Mouse (Mus musculus) hindbrain, embryonic 11.5 days (tissue): Measurements from ENCODE around the gene Six1. TPM values are rescaled to one million over a fixed set of nuclear protein-coding genes. Genes with fewer than 3 reads are reported as not detected.

ENCODE experiments used
- ATAC-seq: fragments of 200-750 bp; cut with Nextera tagmentation; 2 replicates; pipeline ENCODE4 v1.8.0; 2017; ENCODE audit warnings: mild to moderate bottlenecking, moderate TSS enrichment, moderate library complexity; ENCODE audit not compliant: low FRiP score
- DNase-seq: peaks from one replicate; pipeline ENCODE4 v3.0.0-alpha.2; 2015; ENCODE audit warnings: low spot score
- H3K27ac ChIP-seq: fragments of 300-500 bp; sonication (generic); 2 replicates; pipeline ENCODE4 v1.5.1; 2014; ENCODE audit warnings: mild to moderate bottlenecking, low read depth, low read length
- H3K27me3 ChIP-seq: fragments of 300-500 bp; sonication (generic); 2 replicates; pipeline ENCODE4 v1.6.1; 2014; ENCODE audit warnings: mild to moderate bottlenecking, low read length, moderate library complexity, mixed read lengths; ENCODE audit not compliant: control insufficient read depth, insufficient read depth
- H3K36me3 ChIP-seq: fragments of 300-500 bp; sonication (generic); 2 replicates; pipeline ENCODE4 v1.6.1; 2014; ENCODE audit warnings: mild to moderate bottlenecking, low read length, moderate library complexity, mixed read lengths; ENCODE audit not compliant: control insufficient read depth, insufficient read depth
- H3K4me1 ChIP-seq: fragments of 300-500 bp; sonication (generic); replicated peaks from 2 replicates; pipeline ENCODE4 v1.6.1; 2014; ENCODE audit warnings: low read length, mixed read lengths; ENCODE audit not compliant: control insufficient read depth, insufficient read depth
- H3K4me2 ChIP-seq: fragments of 300-500 bp; sonication (generic); replicated peaks from 2 replicates; pipeline ENCODE4 v1.6.1; 2014; ENCODE audit warnings: mild to moderate bottlenecking, low read depth, low read length
- H3K4me3 ChIP-seq: fragments of 300-500 bp; sonication (generic); 2 replicates; pipeline ENCODE4 v1.5.1; 2014; ENCODE audit warnings: low read depth, low read length
- H3K9ac ChIP-seq: fragments of 300-500 bp; sonication (generic); 2 replicates; pipeline ENCODE4 v1.6.1; 2014; ENCODE audit warnings: low read depth, low read length
- H3K9me3 ChIP-seq: fragments of 300-500 bp; sonication (generic); 2 replicates; pipeline ENCODE4 v1.6.1; 2016; ENCODE audit warnings: low read length; ENCODE audit not compliant: control insufficient read depth
- WGBS: fragments of 180-500 bp; shearing (Covaris S2); extraction: QIAGEN DNeasy Blood & Tissue Kit; methylation state at CpG from one replicate; pipeline ENCODE4 v1.1.7; 2014; 5-methylcytosine and 5-hydroxymethylcytosine counted together
- polyA plus RNA-seq: library from polyadenylated mRNA; unstranded; fragments of >200 nt; fragmentation: Nextera tagmentation; extraction: Ambion mirVana; gene quantifications from 2 replicates; pipeline ENCODE4 v1.2.1, GENCODE M21; 2014

The Six1 gene
- polyA plus RNA-seq, 1 experiment from 2014 or later: 24.6 TPM

DNA sequence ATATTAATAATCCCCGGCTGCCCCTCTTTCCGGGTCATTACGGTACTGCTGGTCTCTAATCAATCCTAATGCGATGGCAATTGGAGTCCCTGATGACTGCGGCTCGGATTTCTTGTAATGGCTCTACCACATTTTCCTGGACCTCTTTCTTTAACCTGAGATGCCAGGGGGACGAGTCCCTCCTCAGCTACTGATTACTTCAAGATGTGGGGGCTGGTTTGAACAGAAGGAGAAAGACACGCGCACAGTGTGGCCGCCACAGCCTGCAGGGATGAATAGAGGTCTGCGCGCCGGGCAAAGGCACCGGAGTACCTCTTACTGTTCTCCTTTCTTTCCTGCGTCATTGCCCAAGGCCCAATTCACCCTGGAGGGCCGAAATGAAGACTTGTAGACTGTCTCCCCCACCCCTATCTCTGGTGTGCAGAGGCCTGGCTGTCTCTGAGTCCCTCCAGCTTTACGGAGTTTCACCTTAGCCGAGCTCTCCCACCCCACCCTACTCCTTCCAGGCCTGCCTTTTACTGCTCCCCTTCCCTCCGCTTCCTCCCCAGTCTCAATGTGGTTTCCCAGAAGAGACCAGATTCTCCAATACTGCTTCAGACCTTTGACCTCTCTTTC, 1.5 kb downstream of the Six1 start:
- Histone ChIP-seq H3K4me2 (no peak overlapping the region), H3K9ac (no peak overlapping the region), H3K4me1 (no peaks in the 10 kb centered on the region), H3K27ac (0 out of 2 replicates have a peak overlapping the region, but pooled peaks have one; percentile 44), H3K36me3 (no peaks in the 10 kb centered on the region), H3K27me3 (peaks cover 79% of the 10 kb centered on the region), H3K4me3 (0 out of 2 replicates have a peak overlapping the region, but pooled peaks have one; percentile 34), H3K9me3 (no peaks in the 10 kb centered on the region)
- ATAC-seq: no peak
- under 1% methylated on average over 19 of the region's 19 CpGs for WGBS
- DNase-seq: no peak

DNA sequence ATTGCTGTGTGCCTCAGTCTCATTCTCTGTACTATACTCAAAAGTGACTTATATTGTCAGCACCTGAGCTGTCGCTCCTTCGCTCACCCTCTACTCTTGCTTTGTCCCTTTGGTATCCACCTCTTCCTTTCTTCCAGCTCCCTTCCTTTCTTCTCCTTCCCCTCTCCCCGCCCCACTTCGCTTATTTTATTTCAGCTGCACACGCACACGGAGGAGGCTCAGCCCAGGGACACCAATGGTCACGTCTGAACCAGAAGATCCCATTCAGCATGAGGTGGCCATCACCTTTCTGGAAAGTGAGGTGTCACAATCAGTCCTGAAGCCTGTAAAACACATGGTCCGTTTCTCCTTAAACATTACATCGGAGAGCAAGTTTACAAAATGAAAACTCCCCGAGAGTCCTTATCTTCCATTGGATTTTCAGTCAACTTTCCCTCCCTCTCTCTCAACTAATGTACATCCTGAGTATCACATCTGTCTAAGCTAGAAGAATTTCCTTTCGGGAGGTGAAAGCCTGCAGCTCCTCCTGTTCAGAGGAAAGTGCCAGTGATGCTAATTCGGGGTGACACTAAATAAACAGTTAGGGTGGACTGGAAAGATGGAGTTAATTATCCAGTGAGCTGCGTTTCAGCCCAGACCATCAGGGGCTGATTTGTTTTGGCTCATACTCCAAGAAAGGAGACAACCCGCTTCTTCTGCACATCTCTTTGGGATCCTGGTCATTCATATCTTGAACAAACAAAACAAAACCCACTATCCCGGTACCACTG, 2.7 kb downstream of the Six1 start:
- peak; percentile 60 for DNase-seq
- no peaks in the 10 kb centered on the region for H3K36me3 ChIP-seq
- no peak overlapping the region for H3K9ac ChIP-seq
- WGBS: under 1% methylated on average over 15 of the region's 15 CpGs
- H3K4me2 ChIP-seq: 0 out of 2 replicates have a peak overlapping the region, but pooled peaks have one; percentile 3
- peaks cover 91% of the 10 kb centered on the region for H3K27me3 ChIP-seq
- H3K27ac ChIP-seq: no peak overlapping the region
- peaks cover 2% of the 10 kb centered on the region for H3K4me1 ChIP-seq
- no peak for ATAC-seq
- H3K9me3 ChIP-seq: no peaks in the 10 kb centered on the region
- H3K4me3 ChIP-seq: no peak overlapping the region

DNA sequence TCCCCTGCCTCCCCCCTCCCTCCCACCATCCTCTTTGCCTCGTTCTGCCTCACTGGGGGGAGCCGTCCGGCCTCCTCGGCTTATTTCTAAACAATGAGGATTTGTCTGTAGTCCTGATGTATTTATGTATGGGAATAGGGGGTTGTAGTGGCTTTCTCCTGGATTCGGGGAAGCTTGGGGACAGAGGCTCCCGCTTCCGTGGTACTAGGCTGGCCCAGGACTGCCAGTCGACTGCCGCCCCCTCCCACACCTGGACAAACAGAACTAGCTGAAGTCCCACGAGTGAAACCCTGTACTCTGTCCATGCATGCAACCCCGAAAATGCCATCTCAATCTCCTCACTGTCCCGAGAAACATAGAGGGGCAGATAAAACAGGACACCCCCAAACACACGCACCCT, 3.4 kb downstream of the Six1 start:
- Histone ChIP-seq H3K4me3 (no peak overlapping the region), H3K9ac (no peak overlapping the region), H3K9me3 (no peaks in the 10 kb centered on the region), H3K4me2 (0 out of 2 replicates have a peak overlapping the region, but pooled peaks have one; percentile 3), H3K27ac (no peak overlapping the region), H3K27me3 (peaks cover 93% of the 10 kb centered on the region), H3K36me3 (no peaks in the 10 kb centered on the region), H3K4me1 (peaks cover 4% of the 10 kb centered on the region)
- no peak for ATAC-seq
- 2% methylated on average over 13 of the region's 13 CpGs for WGBS
- DNase-seq: no peak

DNA sequence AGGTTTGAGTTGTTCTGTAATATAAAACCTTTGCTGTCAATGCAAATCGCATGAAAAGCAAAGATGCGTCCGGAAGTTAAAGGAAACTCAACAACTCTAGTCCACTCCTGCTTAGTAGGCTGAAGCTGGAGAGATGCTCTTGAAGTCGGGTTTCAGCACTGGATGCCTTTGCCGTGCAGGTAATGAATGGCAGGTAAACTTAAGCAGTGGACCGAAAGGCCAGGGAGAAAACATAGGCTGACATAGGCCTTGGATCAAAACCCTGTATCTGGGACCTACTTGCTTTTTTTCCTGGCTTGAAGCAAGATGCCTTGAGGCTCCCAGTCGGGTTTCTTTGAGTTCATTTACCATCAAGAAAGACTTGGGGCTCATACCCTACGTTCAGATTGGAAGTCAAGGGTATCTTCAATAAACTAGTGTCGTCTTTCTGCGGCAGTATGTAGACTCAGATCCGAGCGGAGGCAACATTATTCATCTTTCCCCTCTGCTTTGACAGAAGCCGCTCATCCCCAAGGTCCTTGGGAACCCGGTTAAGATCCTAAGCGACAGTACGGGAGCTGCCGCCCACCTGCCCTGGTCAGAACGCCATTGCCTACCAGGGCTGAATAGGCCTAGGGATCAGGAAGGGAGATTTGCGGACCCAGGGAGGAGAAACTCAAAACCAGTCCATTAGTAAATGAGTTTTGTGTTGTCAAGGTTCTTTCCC, 4.0 kb downstream of the Six1 start:
- 4% methylated on average over 19 of the region's 19 CpGs for WGBS
- ATAC-seq (no peak), DNase-seq (peak; percentile 61)
- peaks cover 5% of the 10 kb centered on the region for H3K4me1 ChIP-seq
- H3K36me3 ChIP-seq: no peaks in the 10 kb centered on the region
- H3K9ac ChIP-seq: no peak overlapping the region
- H3K4me3 ChIP-seq: no peak overlapping the region
- no peak overlapping the region for H3K27ac ChIP-seq
- peaks cover 93% of the 10 kb centered on the region for H3K27me3 ChIP-seq
- no peak overlapping the region for H3K4me2 ChIP-seq
- H3K9me3 ChIP-seq: no peaks in the 10 kb centered on the region

DNA sequence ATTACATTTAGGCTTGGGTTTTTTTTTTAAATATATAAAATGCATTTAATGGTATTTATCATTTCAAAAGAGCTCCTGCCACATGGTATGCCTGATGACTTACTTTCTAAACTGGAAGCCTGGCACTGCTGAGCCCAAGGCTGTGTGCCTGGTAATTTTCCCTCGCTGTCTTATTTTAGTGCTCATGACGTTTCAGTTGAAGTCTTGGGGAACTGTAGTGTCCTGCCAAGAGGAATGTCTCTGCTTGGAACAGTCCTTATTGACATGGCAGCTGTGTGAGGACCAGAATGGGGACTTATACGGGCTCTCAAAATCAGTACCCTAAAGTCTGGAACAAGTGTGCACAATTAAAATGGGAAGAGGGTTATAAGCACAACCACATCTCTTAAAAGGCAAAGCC, 5.2 kb downstream of the Six1 start:
- 3% methylated on average over 3 of the region's 3 CpGs for WGBS
- Histone ChIP-seq H3K36me3 (no peaks in the 10 kb centered on the region), H3K27ac (no peak overlapping the region), H3K27me3 (peaks cover 94% of the 10 kb centered on the region), H3K4me2 (no peak overlapping the region), H3K9me3 (no peaks in the 10 kb centered on the region), H3K4me1 (peaks cover 6% of the 10 kb centered on the region), H3K4me3 (no peak overlapping the region), H3K9ac (no peak overlapping the region)
- DNase-seq: peak; percentile 46
- no peak for ATAC-seq

DNA sequence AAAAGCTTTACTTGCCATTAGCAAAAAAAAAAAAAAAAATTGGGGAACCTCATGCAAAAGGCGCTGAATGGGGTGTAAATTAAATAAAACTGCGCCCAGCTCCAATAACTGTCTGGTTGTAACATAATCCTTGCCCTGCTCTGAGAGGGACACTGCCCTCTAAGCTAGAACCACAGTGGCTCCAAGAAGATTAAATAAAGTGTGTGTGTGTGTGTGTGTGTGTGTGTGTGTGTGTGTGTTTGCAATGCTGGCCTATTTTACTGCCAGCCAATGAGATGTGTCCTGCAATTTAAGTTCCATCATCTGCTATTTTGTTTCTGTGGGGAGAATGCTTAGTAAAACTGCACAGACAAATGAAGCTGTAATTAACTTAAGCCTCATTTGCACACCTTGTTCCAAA, 6.1 kb downstream of the Six1 start:
- H3K4me2 ChIP-seq: no peak overlapping the region
- no peak overlapping the region for H3K4me3 ChIP-seq
- H3K27ac ChIP-seq: no peak overlapping the region
- H3K9ac ChIP-seq: no peak overlapping the region
- no peaks in the 10 kb centered on the region for H3K9me3 ChIP-seq
- 8% methylated on average over 2 of the region's 2 CpGs for WGBS
- H3K27me3 ChIP-seq: peaks cover 89% of the 10 kb centered on the region
- no peaks in the 10 kb centered on the region for H3K36me3 ChIP-seq
- no peak for ATAC-seq
- H3K4me1 ChIP-seq: peaks cover 6% of the 10 kb centered on the region
- peak; percentile 15 for DNase-seq

DNA sequence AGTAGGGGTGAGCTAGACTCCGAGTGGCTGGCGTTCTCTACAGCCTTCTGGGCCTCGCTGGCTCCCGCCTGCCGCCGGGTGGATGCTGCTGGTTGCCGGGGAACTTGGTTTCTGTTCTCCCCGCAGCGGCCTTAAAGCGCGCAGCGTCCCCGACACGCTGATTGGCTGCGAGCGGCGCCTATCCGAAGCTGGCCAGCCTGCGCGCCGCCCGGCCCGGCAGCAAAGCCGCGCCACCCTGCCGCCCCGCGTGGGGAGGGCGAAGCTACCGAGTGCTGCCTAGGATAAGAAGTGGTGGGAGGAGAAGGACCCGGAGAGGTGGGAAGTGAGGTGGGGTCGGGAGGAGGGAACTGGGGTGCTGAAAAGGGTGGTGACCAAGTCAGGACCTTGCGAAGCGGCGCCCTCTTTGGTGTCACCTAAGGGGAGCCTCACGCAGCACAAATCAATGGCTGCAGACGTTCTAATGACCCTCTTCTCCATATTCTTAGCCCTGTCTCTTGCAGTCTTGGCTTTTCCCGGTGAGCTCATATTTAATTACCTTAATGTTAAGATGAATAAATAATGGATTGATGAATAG, 7.0 kb downstream of the Six1 start:
- peaks cover 85% of the 10 kb centered on the region for H3K27me3 ChIP-seq
- peak overlapping the region; percentile 68; the same call in 1 of the 2 replicates for H3K9ac ChIP-seq
- H3K4me3 ChIP-seq: peak overlapping the region; percentile 44
- WGBS: 1% methylated on average over 29 of the region's 38 CpGs
- H3K36me3 ChIP-seq: no peaks in the 10 kb centered on the region
- peak overlapping the region; percentile 67 for H3K27ac ChIP-seq
- ATAC-seq: peak; percentile 84
- DNase-seq: peak; percentile 84
- H3K4me2 ChIP-seq: peak overlapping the region; percentile 49
- H3K4me1 ChIP-seq: peaks cover 6% of the 10 kb centered on the region
- no peaks in the 10 kb centered on the region for H3K9me3 ChIP-seq

DNA sequence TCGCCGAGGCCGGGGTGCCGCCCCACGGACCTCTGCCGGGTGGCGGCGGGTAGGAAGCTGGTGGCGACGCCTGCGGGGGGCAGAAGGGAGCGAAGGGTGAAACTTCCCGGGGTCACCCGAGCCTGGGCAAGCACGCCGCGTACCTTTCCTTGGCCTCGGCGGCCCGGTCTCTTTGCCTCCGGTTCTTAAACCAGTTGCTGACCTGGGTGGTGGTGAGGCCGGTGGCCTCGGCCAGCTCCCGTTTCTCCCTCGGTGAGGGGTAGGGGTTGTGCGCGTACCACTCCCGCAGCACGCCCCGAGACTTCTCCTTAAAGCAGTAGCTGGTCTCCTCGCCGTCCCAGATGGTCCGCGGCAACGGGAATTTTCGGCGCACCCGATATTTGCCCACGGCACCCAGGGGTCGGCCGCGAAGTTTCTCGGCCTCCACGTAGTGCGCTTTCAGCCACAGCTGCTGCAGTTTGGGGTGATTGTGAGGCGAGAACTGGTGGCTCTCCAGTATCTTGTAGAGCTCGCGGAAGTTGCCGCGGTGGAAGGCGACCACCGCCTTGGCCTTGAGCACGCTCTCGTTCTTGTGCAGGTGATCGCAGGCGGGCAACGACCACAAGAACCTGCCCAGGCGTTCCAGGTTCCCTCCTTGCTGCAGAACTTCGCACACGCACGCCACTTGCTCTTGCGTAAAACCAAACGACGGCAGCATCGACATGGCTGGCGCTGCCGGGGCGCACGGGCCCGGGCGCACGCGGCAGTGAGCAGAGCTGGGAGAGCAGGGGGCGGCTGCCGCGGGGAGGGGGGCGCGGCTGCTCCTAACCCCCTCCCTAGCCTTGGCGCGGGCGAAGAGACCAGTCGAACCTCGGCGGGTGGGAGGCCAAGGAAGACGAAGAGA, 7.7 kb downstream of the Six1 start:
- Histone ChIP-seq H3K27ac (peak overlapping the region; percentile 67), H3K4me2 (peak overlapping the region; percentile 49), H3K9ac (peak overlapping the region; percentile 68), H3K4me3 (peak overlapping the region; percentile 44), H3K27me3 (peaks cover 87% of the 10 kb centered on the region), H3K36me3 (no peaks in the 10 kb centered on the region), H3K9me3 (no peaks in the 10 kb centered on the region), H3K4me1 (peaks cover 6% of the 10 kb centered on the region)
- under 1% methylated on average over 83 of the region's 85 CpGs for WGBS
- DNase-seq (peak; percentile 63), ATAC-seq (no peak; the same call in 1 of the 2 replicates)
